Mouse (Mus musculus) forebrain, embryonic 10.5 days (tissue): ENCODE data around the gene Brd9. TPM values are rescaled to one million over a fixed set of nuclear protein-coding genes. Genes with fewer than 3 reads are reported as not detected.
A peak's percentile ranks its signal among the peaks of the same experiment; 100 is the strongest.
"Not testable (repeated sequence)": the region's sequence is repeated elsewhere in the genome, so short reads cannot be mapped to it uniquely, and the experiment has no call there.

Source experiments
- DNase-seq: peaks from one replicate; pipeline ENCODE4 v3.0.0-alpha.2; 2017; ENCODE audit warnings: low spot score; ENCODE audit errors: extremely low spot score
- H3K27ac ChIP-seq: fragments of 300-500 bp; sonication (generic); 2 replicates; pipeline ENCODE4 v1.5.1; 2016; ENCODE audit warnings: mild to moderate bottlenecking
- H3K27me3 ChIP-seq: fragments of 300-500 bp; sonication (generic); 2 replicates; pipeline ENCODE4 v1.6.1; 2016; ENCODE audit warnings: mild to moderate bottlenecking; ENCODE audit not compliant: poor library complexity, severe bottlenecking
- H3K36me3 ChIP-seq: fragments of 300-500 bp; sonication (generic); replicated peaks from 2 replicates; pipeline ENCODE4 v1.6.1; 2016; ENCODE audit warnings: mild to moderate bottlenecking, moderate library complexity
- H3K4me1 ChIP-seq: fragments of 300-500 bp; sonication (generic); 2 replicates; pipeline ENCODE4 v1.6.1; 2016
- H3K4me3 ChIP-seq: fragments of 300-500 bp; sonication (generic); 2 replicates; pipeline ENCODE4 v1.5.1; 2016; ENCODE audit warnings: mild to moderate bottlenecking, moderate library complexity
- H3K9me3 ChIP-seq: fragments of 300-500 bp; sonication (generic); 2 replicates; pipeline ENCODE4 v1.6.1; 2016; ENCODE audit warnings: mild to moderate bottlenecking, moderate library complexity
- WGBS: fragments of 180-500 bp; shearing (Covaris S2); methylation state at CpG from one replicate; pipeline ENCODE4 v1.1.7; 2016; 5-methylcytosine and 5-hydroxymethylcytosine counted together
- microRNA-seq: library from miRNA; unstranded; fragments of <30 nt; microRNA quantifications from one replicate; pipeline ENCODE4, GENCODE M21; 2017
- polyA plus RNA-seq: library from polyadenylated mRNA; unstranded; fragments of >200 nt; fragmentation: Nextera tagmentation; extraction: Ambion mirVana; gene quantifications from 2 replicates; pipeline ENCODE4 v1.2.1, GENCODE M21; 2016

Gene Brd9
- polyA plus RNA-seq, 1 experiment from 2014 or later, result 53.6 TPM

- H3K27me3 ChIP-seq, result no peaks in the 10 kb centered on the region
- no peaks in the 10 kb centered on the region for H3K4me1 ChIP-seq
- no peak for DNase-seq
- no peak overlapping the region for H3K27ac ChIP-seq
- no peaks in the 10 kb centered on the region for H3K36me3 ChIP-seq
- WGBS, result 85% methylated on average over 6 of the region's 6 CpGs
- H3K4me3 ChIP-seq, result no peak overlapping the region
- H3K9me3 ChIP-seq, result no peaks in the 10 kb centered on the region
These were observed 63.4 kb downstream of the Brd9 start for GRCm38 (mm10) chr13:74000961-74001360.

GRCm38 (mm10) chr13:74001492-74001891, 63.9 kb downstream of the Brd9 start:
- H3K27ac ChIP-seq, result no peak overlapping the region
- H3K9me3 ChIP-seq, result no peaks in the 10 kb centered on the region
- H3K4me1 ChIP-seq, result no peaks in the 10 kb centered on the region
- no peak for DNase-seq
- H3K36me3 ChIP-seq, result no peaks in the 10 kb centered on the region
- no peaks in the 10 kb centered on the region for H3K27me3 ChIP-seq
- 79% methylated on average over 4 of the region's 4 CpGs for WGBS
- H3K4me3 ChIP-seq, result no peak overlapping the region

GRCm38 (mm10) chr13:74006881-74007280, 69.3 kb downstream of the Brd9 start:
- not testable (repeated sequence) for DNase-seq, H3K27ac ChIP-seq, H3K36me3 ChIP-seq, H3K9me3 ChIP-seq, H3K4me3 ChIP-seq
- WGBS, result 88% methylated on average over 4 of the region's 4 CpGs
- Histone ChIP-seq H3K27me3 (peaks cover 49% of the 10 kb centered on the region), H3K4me1 (peaks cover 25% of the 10 kb centered on the region)

GRCm38 (mm10) chr13:74008216-74008615, 70.6 kb downstream of the Brd9 start:
- H3K4me3 ChIP-seq, H3K36me3 ChIP-seq, DNase-seq, H3K9me3 ChIP-seq, H3K27ac ChIP-seq: not testable (repeated sequence)
- 85% methylated on average over 2 of the region's 2 CpGs for WGBS
- H3K4me1 ChIP-seq, result peaks cover 25% of the 10 kb centered on the region
- peaks cover 58% of the 10 kb centered on the region for H3K27me3 ChIP-seq

- DNase-seq, result peak; percentile 77
- Histone ChIP-seq H3K27ac (peak within 1 kb of the TSS; percentile 77), H3K4me3 (peak within 1 kb of the TSS; percentile 67), H3K36me3 (no peaks in the 10 kb centered on the region), H3K27me3 (peaks cover 58% of the 10 kb centered on the region), H3K9me3 (no peaks in the 10 kb centered on the region), H3K4me1 (peaks cover 25% of the 10 kb centered on the region)
- under 1% methylated on average over 56 of the region's 56 CpGs for WGBS
These were observed 71.5 kb downstream of the Brd9 start, which contains the start of gene Tppp for GRCm38 (mm10) chr13:74008948-74009718. Tppp (plus strand) TSS chr13:74009407.

- H3K27me3 ChIP-seq, result peaks cover 58% of the 10 kb centered on the region
- peak overlapping the region; percentile 67 for H3K4me3 ChIP-seq
- H3K27ac ChIP-seq, result peak overlapping the region; percentile 77
- H3K36me3 ChIP-seq, result no peaks in the 10 kb centered on the region
- peak; percentile 74 for DNase-seq
- WGBS, result under 1% methylated on average over 55 of the region's 55 CpGs
- peaks cover 25% of the 10 kb centered on the region for H3K4me1 ChIP-seq
- H3K9me3 ChIP-seq, result no peaks in the 10 kb centered on the region
These were observed 72.4 kb downstream of the Brd9 start for GRCm38 (mm10) chr13:74009791-74010614.

Small RNA genes within 50 kb of the gene (microRNA-seq; reads per million reads assigned to microRNA genes)
- not detected for gene Gm25197

Other genes starting within 250 kb of the Brd9 start
- gene Slc6a19, start 232.9 kb upstream of the Brd9 start, polyA plus RNA-seq, result 0.06 and 0.10 TPM in 2 replicates
- 57.2 and 57.5 TPM in 2 replicates for gene Slc12a7, start 204.7 kb upstream of the Brd9 start, polyA plus RNA-seq
- 15.9 and 16.3 TPM in 2 replicates for gene Nkd2, start 90.2 kb upstream of the Brd9 start, polyA plus RNA-seq
- 78.8 and 83.3 TPM in 2 replicates for gene Trip13, start within 50 bp of the Brd9 start, polyA plus RNA-seq
- gene Zdhhc11, start 26.0 kb downstream of the Brd9 start, polyA plus RNA-seq, result not detected in 2 replicates
- 1.4 and 2.0 TPM in 2 replicates for gene Tppp, start 71.6 kb downstream of the Brd9 start, polyA plus RNA-seq
- 23.7 and 25.7 TPM in 2 replicates for gene Cep72, start 124.5 kb downstream of the Brd9 start, polyA plus RNA-seq
- gene Slc9a3, start 183.6 kb downstream of the Brd9 start, polyA plus RNA-seq, result not detected in 2 replicates